Mouse (Mus musculus) lung, postnatal 25 days (tissue): ENCODE results near the gene Jpt2.

Source experiments
- DNase-seq: peaks from one replicate; pipeline ENCODE4 v3.0.0; 2022; ENCODE audit warnings: low spot score

Gene Jpt2

GRCm38 (mm10) chr17:24907591-24907990 is 52.9 kb downstream of the Jpt2 start:
- no peak for DNase-seq

GRCm38 (mm10) chr17:24903767-24904166 is 56.7 kb downstream of the Jpt2 start:
- DNase-seq, result no peak

GRCm38 (mm10) chr17:24902671-24903474 is 57.6 kb downstream of the Jpt2 start:
- no peak for DNase-seq

- no peak for DNase-seq
Measured at GRCm38 (mm10) chr17:24902124-24902523, 58.4 kb downstream of the Jpt2 start.

GRCm38 (mm10) chr17:24900014-24900413 is 60.5 kb downstream of the Jpt2 start:
- no peak for DNase-seq

GRCm38 (mm10) chr17:24899153-24899552 is 61.3 kb downstream of the Jpt2 start:
- DNase-seq, result no peak

GRCm38 (mm10) chr17:24898041-24898854 is 62.2 kb downstream of the Jpt2 start:
- DNase-seq, result no peak

- no peak for DNase-seq
Measured at GRCm38 (mm10) chr17:24897600-24897999, 62.9 kb downstream of the Jpt2 start.

GRCm38 (mm10) chr17:24896993-24897269 is 63.6 kb downstream of the Jpt2 start:
- no peak for DNase-seq

- peak; percentile 68 for DNase-seq
Measured at GRCm38 (mm10) chr17:24896241-24896992, 64.1 kb downstream of the Jpt2 start, which contains the start of gene Nme3. TSS of gene Nme3 (plus strand) at chr17:24896500.

GRCm38 (mm10) chr17:24895571-24896240 is 64.8 kb downstream of the Jpt2 start:
- no peak for DNase-seq

GRCm38 (mm10) chr17:24894995-24895547 is 65.4 kb downstream of the Jpt2 start, which contains the start of the genes Eme2 and Mrps34:
TSS of gene Eme2 (minus strand) at chr17:24895087.
TSS of gene Mrps34 (plus strand) at chr17:24895116.
- peak; percentile 85 for DNase-seq

- DNase-seq, result no peak
Measured at GRCm38 (mm10) chr17:24894061-24894994, 66.2 kb downstream of the Jpt2 start.

- DNase-seq, result no peak
Measured at GRCm38 (mm10) chr17:24893276-24893675, 67.2 kb downstream of the Jpt2 start.

GRCm38 (mm10) chr17:24892785-24893184 is 67.7 kb downstream of the Jpt2 start:
- DNase-seq, result no peak

- DNase-seq, result no peak
Measured at GRCm38 (mm10) chr17:24891321-24891720, 69.2 kb downstream of the Jpt2 start.

GRCm38 (mm10) chr17:24890151-24891092 is 70.1 kb downstream of the Jpt2 start:
- DNase-seq, result no peak

GRCm38 (mm10) chr17:24888862-24889261 is 71.6 kb downstream of the Jpt2 start:
- no peak for DNase-seq
